Mouse (Mus musculus) intestine, postnatal 0 days (tissue): ENCODE data around the gene Vmn1r201. TPM values are rescaled to one million over a fixed set of nuclear protein-coding genes. Genes with fewer than 3 reads are reported as not detected.

ENCODE experiments used
- ATAC-seq: fragments of 200-750 bp; cut with Nextera tagmentation; 2 replicates; pipeline ENCODE4 v1.8.0; 2017; ENCODE audit warnings: mild to moderate bottlenecking, moderate TSS enrichment, moderate library complexity
- H3K27ac ChIP-seq: fragments of 300-500 bp; sonication (generic); 2 replicates; pipeline ENCODE4 v1.5.1; 2014; ENCODE audit warnings: mild to moderate bottlenecking, low read depth, low read length, moderate library complexity
- H3K27me3 ChIP-seq: fragments of 300-500 bp; sonication (generic); replicated peaks from 2 replicates; pipeline ENCODE4 v1.6.1; 2014; ENCODE audit warnings: low read length, mixed read lengths; ENCODE audit not compliant: control insufficient read depth, insufficient read depth
- H3K36me3 ChIP-seq: fragments of 300-500 bp; sonication (generic); 2 replicates; pipeline ENCODE4 v1.6.1; 2014; ENCODE audit warnings: mild to moderate bottlenecking, moderate library complexity; ENCODE audit not compliant: control insufficient read depth, insufficient read depth
- H3K4me1 ChIP-seq: fragments of 300-500 bp; sonication (generic); replicated peaks from 2 replicates; pipeline ENCODE4 v1.6.1; 2014; ENCODE audit warnings: antibody characterized with exemption, low read length, mixed read lengths; ENCODE audit not compliant: control insufficient read depth, insufficient read depth
- H3K4me2 ChIP-seq: fragments of 300-500 bp; sonication (generic); replicated peaks from 2 replicates; pipeline ENCODE4 v1.6.1; 2014; ENCODE audit warnings: low read depth, mild to moderate bottlenecking, moderate library complexity
- H3K4me3 ChIP-seq: fragments of 300-500 bp; sonication (generic); 2 replicates; pipeline ENCODE4 v1.5.1; 2014; ENCODE audit warnings: low read depth, low read length
- H3K9ac ChIP-seq: fragments of 300-500 bp; sonication (generic); 2 replicates; pipeline ENCODE4 v1.6.1; 2014; ENCODE audit warnings: mild to moderate bottlenecking, low read depth, low read length
- H3K9me3 ChIP-seq: fragments of 300-500 bp; sonication (generic); 2 replicates; pipeline ENCODE4 v1.6.1; 2016; ENCODE audit warnings: mixed run types; ENCODE audit not compliant: control insufficient read depth
- CTCF ChIP-seq: sonication (generic); IDR thresholded peaks from 2 replicates; pipeline ENCODE4 v1.5.1; 2016; ENCODE audit warnings: low read depth, mild to moderate bottlenecking, control low read depth, antibody characterized with exemption, moderate library complexity
- WGBS: fragments of 180-500 bp; shearing (Covaris S2); extraction: QIAGEN DNeasy Blood & Tissue Kit; methylation state at CpG from one replicate; pipeline ENCODE4 v1.1.7; 2014; 5-methylcytosine and 5-hydroxymethylcytosine counted together
- polyA plus RNA-seq: library from polyadenylated mRNA; unstranded; fragments of >200 nt; fragmentation: Nextera tagmentation; extraction: Ambion mirVana; gene quantifications from 2 replicates; pipeline ENCODE4 v1.2.1, GENCODE M21; 2015

Vmn1r201 gene
- not detected in 2 replicates for polyA plus RNA-seq

DNA sequence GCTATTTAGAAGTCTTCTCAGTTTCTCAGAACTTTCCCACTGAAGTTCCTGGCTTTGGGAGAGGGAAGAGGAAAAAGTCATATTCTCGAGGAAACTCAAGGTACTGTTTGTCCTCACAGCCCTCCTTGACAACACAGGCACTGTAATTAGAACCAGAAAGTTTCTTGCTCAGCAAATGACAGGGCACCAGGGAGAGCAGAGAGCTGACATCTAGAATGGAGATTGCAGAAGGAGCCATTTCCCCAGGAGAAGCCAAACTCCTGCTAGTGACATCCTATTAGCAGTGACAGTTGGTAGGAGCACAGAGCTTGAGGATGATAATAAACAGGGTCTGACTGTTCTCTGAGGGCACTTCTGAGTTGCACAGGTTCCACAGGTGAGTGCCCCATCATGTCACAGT lies at the start of gene Vmn1r201:
Gene Vmn1r201, plus strand, starts transcription at position 301 of the 400 bp plus-strand sequence.
- ATAC-seq, result no peak
- Histone ChIP-seq H3K9ac (no peak within 1 kb of the TSS), H3K9me3 (no peaks in the 10 kb centered on the region), H3K36me3 (no peaks in the 10 kb centered on the region), H3K4me2 (no peak within 1 kb of the TSS), H3K27ac (no peak within 1 kb of the TSS), H3K27me3 (no peaks in the 10 kb centered on the region), H3K4me1 (no peaks in the 10 kb centered on the region), H3K4me3 (no peak within 1 kb of the TSS)
- no peak for TF ChIP-seq CTCF
- 48% methylated on average over 1 of the region's 1 CpGs for WGBS

- no peak for ATAC-seq
- no peak overlapping the region for H3K27ac ChIP-seq
- no peak overlapping the region for H3K9ac ChIP-seq
These were observed 16.6 kb upstream of the Vmn1r201 start for GRCm38 (mm10) chr13:22455145-22455544.

GRCm38 (mm10) chr13:22502431-22502830 lies 30.7 kb downstream of the Vmn1r201 start:
- no peak overlapping the region for H3K9ac ChIP-seq
- no peak for TF ChIP-seq CTCF
- H3K4me3 ChIP-seq, result no peak overlapping the region
- H3K9me3 ChIP-seq, result no peaks in the 10 kb centered on the region
- WGBS, result 76% methylated on average over 3 of the region's 3 CpGs
- no peaks in the 10 kb centered on the region for H3K36me3 ChIP-seq
- no peaks in the 10 kb centered on the region for H3K4me1 ChIP-seq
- H3K27ac ChIP-seq, result no peak overlapping the region
- no peaks in the 10 kb centered on the region for H3K27me3 ChIP-seq
- H3K4me2 ChIP-seq, result no peak overlapping the region
- no peak for ATAC-seq

More at GRCm38 (mm10) chr13:22455145-22455544, 16.6 kb upstream of the Vmn1r201 start:
- Histone ChIP-seq H3K36me3 (no peaks in the 10 kb centered on the region), H3K27me3 (no peaks in the 10 kb centered on the region), H3K9me3 (no peaks in the 10 kb centered on the region), H3K4me3 (no peak overlapping the region), H3K4me2 (no peak overlapping the region), H3K4me1 (no peaks in the 10 kb centered on the region)
- no peak for TF ChIP-seq CTCF

DNA sequence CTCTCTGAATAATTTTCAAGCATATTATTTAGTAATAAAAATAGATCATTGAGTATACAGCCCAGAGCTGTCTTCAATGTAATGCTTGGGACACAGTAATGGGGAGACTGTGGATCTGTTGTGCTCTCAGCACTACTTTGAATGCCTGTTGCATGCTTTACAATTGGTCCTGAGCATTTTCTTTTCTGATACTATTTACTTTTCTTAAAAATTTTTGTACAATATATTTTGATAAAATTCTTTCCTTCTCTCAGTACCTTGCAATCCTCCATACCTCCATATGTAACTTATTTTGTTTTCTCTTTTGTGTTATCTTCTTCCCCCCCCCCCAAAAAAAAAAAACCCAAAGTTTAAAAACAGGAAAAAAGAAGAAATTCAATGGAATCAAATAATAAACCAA lies 33.6 kb downstream of the Vmn1r201 start, which contains the start of gene Vmn1r202:
Gene Vmn1r202, minus strand, starts transcription at position 101 of the 400 bp plus-strand sequence.
- no peaks in the 10 kb centered on the region for H3K4me1 ChIP-seq
- H3K9me3 ChIP-seq, result no peaks in the 10 kb centered on the region
- no peak within 1 kb of the TSS for H3K9ac ChIP-seq
- no peak within 1 kb of the TSS for H3K27ac ChIP-seq
- no peak within 1 kb of the TSS for H3K4me3 ChIP-seq
- no peak within 1 kb of the TSS for H3K4me2 ChIP-seq
- TF ChIP-seq CTCF, result no peak
- no peaks in the 10 kb centered on the region for H3K36me3 ChIP-seq
- H3K27me3 ChIP-seq, result no peaks in the 10 kb centered on the region
- no peak for ATAC-seq

GRCm38 (mm10) chr13:22517814-22518213 lies 46.1 kb downstream of the Vmn1r201 start, which contains the start of gene Vmn1r203:
Vmn1r203 (plus strand) TSS chr13:22518114.
- H3K27ac ChIP-seq, result no peak within 1 kb of the TSS
- no peak within 1 kb of the TSS for H3K9ac ChIP-seq
- no peaks in the 10 kb centered on the region for H3K9me3 ChIP-seq
- H3K4me3 ChIP-seq, result no peak within 1 kb of the TSS
- no peak within 1 kb of the TSS for H3K4me2 ChIP-seq
- no peaks in the 10 kb centered on the region for H3K4me1 ChIP-seq
- ATAC-seq, result no peak
- H3K27me3 ChIP-seq, result no peaks in the 10 kb centered on the region
- H3K36me3 ChIP-seq, result no peaks in the 10 kb centered on the region
- no peak for TF ChIP-seq CTCF

Other genes with a start within 250 kb of the Vmn1r201 start
- gene Vmn1r193, start 248.8 kb upstream of the Vmn1r201 start, polyA plus RNA-seq, result not detected in 2 replicates
- not detected in 2 replicates for gene Vmn1r194, start 227.7 kb upstream of the Vmn1r201 start, polyA plus RNA-seq
- gene Vmn1r195, start 201.4 kb upstream of the Vmn1r201 start, polyA plus RNA-seq, result not detected in 2 replicates
- not detected in 2 replicates for gene Vmn1r196, start 182.0 kb upstream of the Vmn1r201 start, polyA plus RNA-seq
- gene Vmn1r197, start 147.3 kb upstream of the Vmn1r201 start, polyA plus RNA-seq, result not detected in 2 replicates
- not detected in 2 replicates for gene Vmn1r198, start 121.6 kb upstream of the Vmn1r201 start, polyA plus RNA-seq
- gene Vmn1r199, start 92.1 kb upstream of the Vmn1r201 start, polyA plus RNA-seq, result not detected in 2 replicates
- not detected in 2 replicates for gene Vmn1r200, start 81.5 kb upstream of the Vmn1r201 start, polyA plus RNA-seq
- not detected in 2 replicates for gene Vmn1r202, start 33.5 kb downstream of the Vmn1r201 start, polyA plus RNA-seq
- not detected in 2 replicates for gene Vmn1r203, start 46.2 kb downstream of the Vmn1r201 start, polyA plus RNA-seq
- not detected in 2 replicates for gene Vmn1r204, start 81.3 kb downstream of the Vmn1r201 start, polyA plus RNA-seq
- not detected in 2 replicates for gene Vmn1r205, start 121.1 kb downstream of the Vmn1r201 start, polyA plus RNA-seq
- not detected in 2 replicates for gene Vmn1r206, start 152.3 kb downstream of the Vmn1r201 start, polyA plus RNA-seq